Mouse (Mus musculus): ENCODE data around the gene Gm15023.
"Not testable (repeated sequence)": the region's sequence is repeated elsewhere in the genome, so short reads cannot be mapped to it uniquely, and the experiment has no call there.

The Gm15023 gene

GRCm38 (mm10) chrX:135177532-135177931 lies at the start of gene Gm15023:
Gene Gm15023 (minus strand): TSS chrX:135177632.
- DNase-seq: not testable (repeated sequence)

DNA sequence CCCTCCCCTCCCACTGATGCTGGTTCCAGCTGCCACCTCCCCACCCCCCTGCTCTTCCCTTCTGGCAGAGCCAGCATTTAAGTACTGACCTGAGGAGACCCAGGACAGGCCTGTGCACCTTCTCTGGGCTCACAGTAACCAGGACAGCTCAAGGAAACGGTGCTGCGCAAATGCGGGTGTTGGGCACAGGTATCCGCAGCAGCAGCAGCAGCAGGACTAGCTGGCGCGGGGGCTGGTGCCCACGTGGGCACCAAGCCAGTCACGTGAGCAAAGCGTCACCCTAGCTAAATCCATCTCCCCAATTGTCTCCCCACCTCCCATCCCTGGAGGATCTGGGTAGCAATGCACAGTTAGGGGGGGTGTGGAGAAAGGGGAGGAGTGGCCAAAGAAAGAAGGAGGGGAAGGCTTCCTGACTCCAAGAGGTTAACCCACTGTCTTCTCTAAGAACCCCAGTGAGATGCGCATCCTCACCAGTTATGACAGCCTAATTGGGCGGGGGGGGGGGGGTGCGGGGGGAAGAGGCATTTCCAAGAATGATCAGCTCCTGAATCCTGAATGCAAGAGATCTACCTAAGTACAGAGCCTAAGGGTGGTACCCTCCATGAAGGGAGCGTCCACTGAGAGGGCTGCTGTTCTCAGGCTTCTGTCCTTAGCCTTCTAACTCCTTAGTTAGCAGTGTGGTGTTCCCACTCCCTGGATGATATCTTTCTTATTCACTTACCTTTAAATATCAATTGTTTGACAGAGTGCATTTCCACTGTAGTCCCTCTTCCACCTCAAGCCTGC lies 33.2 kb upstream of the Gm15023 start, which contains the start of gene Tceal6:
TSS of gene Tceal6 (minus strand) at position 252 of the 786 bp plus-strand sequence.
- DNase-seq: no peak

DNA sequence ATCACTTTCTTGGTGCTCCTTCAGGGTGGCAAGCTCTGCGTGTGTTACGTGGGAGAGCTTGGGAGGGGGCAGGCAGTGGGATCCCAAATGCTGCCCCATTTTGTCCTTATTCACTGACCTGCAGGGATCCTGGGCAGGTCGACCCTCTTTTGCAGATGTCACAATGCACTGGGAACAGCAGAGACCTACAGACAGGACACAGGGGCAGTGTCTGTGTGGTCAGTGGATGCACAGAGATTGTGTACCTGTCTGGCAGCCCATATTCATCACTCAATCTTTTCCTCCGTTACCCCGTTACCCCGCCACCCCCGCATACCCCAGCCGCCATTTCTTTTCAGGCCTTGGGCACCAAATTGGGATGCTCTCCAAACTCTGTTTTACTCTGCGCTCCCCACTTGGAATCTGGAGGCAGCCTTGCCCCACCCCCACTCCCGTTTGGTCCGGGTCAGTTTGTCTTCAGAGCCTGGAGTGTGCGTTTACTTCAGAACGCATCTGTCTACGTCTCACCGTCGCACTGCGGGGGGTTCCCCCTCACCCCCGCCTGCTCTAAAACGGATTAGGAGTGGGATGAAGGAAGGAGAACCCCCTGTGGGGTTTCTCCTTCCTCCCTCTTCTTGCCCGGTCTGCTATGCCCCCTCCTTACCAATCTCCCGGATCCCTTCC lies 32.5 kb upstream of the Gm15023 start:
- DNase-seq: peak in 1 of 2 experiments; percentile 3

DNA sequence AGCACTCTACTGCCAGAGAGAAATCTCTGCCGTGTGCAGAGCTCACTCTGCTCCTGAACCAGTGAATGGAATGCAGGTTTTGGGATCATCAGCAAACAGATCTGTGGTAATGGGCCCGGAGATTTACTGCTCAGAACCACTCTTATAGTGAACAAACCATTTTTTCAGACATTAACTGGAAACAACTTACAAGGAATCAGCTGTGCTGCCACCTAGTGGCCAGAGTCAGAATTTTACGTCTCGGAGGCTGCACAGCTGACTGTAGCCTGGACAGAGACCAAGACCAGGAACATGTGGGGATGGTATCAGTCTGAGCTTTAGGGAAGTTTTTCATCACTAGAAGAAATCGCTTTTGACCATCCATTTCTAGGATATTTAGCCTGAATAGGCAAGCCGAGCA lies 12.5 kb upstream of the Gm15023 start:
- not testable (repeated sequence) for DNase-seq

- not testable (repeated sequence) for DNase-seq
Measured at GRCm38 (mm10) chrX:135188661-135189060, 11.2 kb upstream of the Gm15023 start.
